Mouse (Mus musculus) cerebellum, adult 9-11 months (tissue): Measurements from ENCODE around the gene Nipal3.
A peak's percentile ranks its signal among the peaks of the same experiment; 100 is the strongest.

Experiments used
- DNase-seq: peaks from one replicate; pipeline ENCODE4 v3.0.0; 2022

Gene Nipal3

GRCm38 (mm10) chr4:135494521-135495396, at the start of gene Nipal3, which contains the start of gene Stpg1:
Nipal3 (minus strand) TSS chr4:135495038.
Stpg1 (plus strand) TSS chr4:135494790.
- peak; percentile 97 for DNase-seq

- no peak for DNase-seq
Measured at GRCm38 (mm10) chr4:135544284-135544683, 49.4 kb upstream of the Nipal3 start.

GRCm38 (mm10) chr4:135540057-135540456, 45.2 kb upstream of the Nipal3 start:
- no peak for DNase-seq

DNA sequence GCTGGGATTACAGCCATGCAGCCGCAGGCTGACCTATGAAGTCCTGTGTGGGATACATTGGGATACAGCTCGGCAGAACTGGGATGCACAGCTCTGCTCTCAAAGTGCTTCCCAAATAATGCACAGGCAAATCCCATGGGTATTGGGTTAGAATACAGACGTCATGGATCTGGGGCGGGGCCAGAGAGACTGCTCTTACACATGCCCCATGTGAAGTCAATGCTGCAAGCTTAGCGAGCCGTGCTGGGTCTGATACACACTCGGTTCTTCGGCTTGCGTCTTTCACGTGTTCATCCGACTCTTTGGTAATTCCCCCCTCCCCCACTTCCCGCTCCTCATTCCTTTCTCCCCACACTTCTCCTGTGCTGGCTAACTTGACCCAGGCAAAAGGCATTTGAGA, 44.2 kb upstream of the Nipal3 start:
- no peak for DNase-seq

GRCm38 (mm10) chr4:135535021-135535420, 40.2 kb upstream of the Nipal3 start:
- no peak for DNase-seq

DNA sequence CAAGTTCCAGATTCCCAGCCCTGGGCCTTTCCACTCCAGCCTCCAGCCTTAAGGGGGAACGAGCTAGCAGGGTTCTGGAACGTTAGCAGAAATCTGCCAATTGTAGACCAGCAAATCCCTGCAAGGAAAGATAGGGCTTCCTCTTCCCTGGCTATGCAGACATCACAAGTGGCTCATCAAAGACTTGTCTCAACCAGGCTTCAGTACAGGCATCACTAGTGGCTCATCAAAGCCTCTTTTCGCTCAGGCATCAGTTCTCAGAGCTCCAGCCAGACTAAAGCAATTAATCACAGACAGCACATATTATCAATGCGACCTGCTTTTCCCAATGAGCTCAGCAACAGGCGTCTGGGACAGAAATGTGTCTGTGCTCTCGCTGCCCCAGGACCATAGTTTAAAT, 38.2 kb upstream of the Nipal3 start:
- no peak for DNase-seq

DNA sequence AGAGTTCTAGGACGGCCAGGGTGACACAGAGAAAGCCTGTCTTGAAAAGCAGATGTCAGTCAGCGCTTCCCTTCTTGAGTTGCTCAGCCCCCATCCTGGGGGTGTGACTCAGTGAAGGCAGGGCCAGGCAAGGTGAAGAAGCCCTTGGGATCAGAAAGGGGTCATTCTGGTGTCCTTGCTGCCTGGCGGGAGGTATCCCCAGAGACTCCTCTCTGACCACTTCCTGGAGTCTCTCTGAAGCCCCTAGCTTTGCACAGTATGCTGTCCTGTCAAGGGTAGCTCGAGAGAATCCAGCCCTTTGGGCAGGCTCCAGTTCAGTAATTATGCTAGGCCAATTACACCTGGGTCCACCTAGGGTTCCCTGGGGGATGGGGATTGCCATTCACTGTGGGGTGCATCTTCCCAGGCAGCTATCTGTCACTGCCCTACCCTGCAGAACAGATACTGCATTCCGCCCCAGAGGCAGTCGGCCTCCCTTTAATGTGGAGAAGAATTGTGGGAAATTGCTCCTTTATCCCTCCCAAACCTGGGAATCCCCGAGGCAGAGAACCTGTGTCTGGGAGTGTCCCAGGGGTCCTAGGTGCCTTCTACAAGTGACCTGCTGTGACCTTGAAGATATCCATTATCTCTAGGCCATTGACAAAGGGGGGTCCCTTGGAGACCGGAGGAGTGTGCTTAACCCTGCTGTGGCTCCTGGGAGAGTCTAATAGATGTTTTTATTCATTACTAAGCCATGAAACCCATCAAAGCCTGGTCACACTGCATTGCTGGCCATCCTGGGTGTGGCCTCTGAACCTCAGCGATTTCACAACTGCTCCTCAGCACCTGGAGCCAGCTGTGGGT, 37.2 kb upstream of the Nipal3 start:
- DNase-seq = no peak

- no peak for DNase-seq
Measured at GRCm38 (mm10) chr4:135531236-135531635, 36.4 kb upstream of the Nipal3 start.

GRCm38 (mm10) chr4:135530270-135530669, 35.4 kb upstream of the Nipal3 start:
- no peak for DNase-seq

GRCm38 (mm10) chr4:135526039-135526710, 31.3 kb upstream of the Nipal3 start:
- no peak for DNase-seq

GRCm38 (mm10) chr4:135525057-135525456, 30.2 kb upstream of the Nipal3 start:
- DNase-seq = no peak

DNA sequence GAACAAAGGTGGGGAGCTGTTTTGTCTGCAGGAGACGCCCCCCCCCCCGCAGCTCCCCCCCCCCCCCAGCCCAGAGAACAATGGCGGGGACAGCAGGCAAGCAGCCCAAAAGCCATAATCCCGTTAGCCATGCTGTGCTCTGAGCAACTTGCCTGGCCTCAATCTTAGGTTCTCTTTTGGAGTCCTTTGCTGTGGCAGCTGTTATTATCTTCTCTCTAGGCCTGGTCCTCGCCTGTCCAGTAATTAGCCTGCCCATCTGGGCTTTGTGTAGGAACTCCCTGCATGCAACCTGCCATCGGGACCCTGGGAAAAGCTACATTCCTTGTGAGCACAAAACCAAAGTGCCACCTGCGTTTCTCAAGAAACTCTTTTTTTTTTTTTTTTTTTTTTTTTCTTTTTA, 29.1 kb upstream of the Nipal3 start:
- no peak for DNase-seq

GRCm38 (mm10) chr4:135520421-135520820, 25.6 kb upstream of the Nipal3 start:
- DNase-seq = no peak

DNA sequence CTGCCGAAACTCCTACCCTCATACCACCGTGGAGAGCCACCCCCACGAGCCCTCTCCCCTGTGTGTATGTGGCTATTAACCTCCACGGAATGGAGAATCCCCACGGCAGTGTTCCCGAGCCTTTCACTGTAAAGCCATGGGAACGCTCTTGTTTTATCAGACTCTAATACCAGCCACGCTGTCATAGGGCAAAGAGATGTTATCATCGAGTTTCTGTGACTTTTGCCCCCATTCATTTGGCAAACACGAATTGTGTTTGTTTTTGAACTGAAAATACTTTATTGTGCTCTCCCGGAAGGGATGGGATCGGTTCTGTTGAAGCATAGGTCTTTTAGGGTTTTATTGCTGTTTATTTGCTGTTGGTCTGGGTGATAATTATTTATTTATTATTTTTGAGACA, 23.3 kb upstream of the Nipal3 start:
- DNase-seq = no peak

GRCm38 (mm10) chr4:135516351-135517316, 21.8 kb upstream of the Nipal3 start:
- DNase-seq = peak; percentile 25

DNA sequence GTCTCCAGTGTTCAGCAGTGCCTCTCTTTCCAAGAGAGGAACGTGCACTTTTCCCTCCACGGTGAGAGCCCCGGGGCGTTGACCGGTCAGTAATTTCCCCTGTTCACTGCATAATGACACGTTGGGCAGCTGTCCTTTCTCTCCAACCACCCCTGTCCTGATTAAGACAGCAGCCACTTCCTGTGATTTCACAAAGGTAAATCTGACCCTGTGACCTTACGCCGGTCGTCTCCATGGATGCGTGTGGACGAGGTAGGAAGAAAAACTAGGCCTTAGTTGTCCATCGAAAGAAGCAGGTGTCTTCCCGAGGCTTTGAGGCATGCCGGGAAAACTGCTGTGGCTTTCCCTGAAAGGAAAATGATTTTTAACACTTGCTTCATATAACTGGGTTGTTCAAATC, 20.1 kb upstream of the Nipal3 start:
- DNase-seq = no peak

DNA sequence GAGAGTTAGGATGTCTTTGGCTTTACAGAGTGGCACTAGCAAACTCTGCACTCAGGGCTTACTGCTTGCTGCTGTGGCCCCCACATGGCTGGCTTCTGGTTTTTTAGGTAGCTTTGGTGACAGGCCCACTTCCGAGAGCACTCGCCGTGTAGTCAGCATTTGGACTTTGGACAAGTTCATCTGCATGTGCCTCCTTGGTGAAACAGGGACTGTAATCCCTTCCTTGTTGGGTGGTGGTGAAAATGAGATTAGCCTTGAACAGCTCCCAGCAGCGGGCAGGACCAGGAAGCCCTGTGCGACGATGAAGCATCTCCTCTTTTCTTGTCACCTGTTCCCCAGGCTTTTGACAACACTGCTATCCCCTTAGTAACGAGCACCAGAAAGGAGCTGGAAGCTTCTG, 19.0 kb upstream of the Nipal3 start:
- no peak for DNase-seq

- DNase-seq = no peak
Measured at GRCm38 (mm10) chr4:135509515-135509914, 14.7 kb upstream of the Nipal3 start.

- no peak for DNase-seq
Measured at GRCm38 (mm10) chr4:135508419-135509039, 13.7 kb upstream of the Nipal3 start.

DNA sequence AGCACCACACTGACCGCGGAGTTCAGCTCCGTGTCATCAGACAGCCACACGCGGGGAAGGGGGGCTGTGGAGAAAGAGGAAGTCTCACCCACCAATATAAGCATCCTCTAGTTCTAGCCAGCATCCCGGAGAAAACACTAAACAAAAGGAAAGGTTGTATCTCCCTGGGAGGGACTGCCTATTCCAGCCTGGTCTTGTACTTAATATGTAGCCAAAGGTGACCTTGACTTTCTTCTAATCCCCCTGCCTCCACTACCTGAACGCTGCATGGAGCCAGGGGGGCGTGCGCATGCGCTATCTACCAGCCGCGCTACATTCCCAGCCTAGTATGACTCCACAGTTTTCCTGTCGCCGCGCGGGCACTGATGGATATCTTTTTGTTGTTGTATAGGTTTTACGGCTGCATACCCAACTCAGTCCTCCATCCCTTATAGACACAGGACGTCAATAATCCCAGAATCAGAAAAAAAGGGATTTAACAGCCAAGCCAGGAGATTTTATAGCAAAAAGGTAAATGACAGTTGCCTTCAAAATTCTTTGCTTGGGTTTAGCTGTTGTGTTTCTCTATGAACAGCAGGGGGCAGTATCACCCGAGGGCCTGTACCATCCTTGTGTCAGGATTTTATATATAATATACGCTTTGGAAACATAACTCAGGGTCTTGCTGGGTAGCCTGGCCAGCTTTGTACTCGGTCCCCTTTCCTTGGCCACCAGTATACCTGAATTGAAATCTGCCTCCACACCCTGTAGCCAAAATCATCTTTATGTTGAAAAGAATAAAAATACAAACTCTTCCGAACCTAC, 12.9 kb upstream of the Nipal3 start:
- no peak for DNase-seq

DNA sequence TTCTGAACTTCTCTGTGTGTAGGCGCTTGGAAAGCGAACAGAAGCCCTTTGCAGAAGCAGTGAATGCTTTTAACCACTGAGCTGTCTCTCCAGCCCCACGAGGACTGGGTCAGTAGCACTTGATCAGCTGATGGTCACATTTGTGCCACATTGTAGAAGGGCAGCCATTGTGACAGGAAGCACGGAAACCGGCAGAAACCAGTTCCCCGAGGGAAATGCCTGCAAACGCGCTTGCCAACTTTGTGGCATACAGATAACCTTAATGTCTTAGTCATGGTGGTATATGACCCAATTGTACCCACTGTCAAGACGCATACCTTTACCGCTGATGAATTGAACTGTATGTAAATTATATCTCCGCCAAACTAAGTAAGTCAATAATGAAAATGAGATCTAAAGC, 11.0 kb upstream of the Nipal3 start:
- no peak for DNase-seq
